Mouse (Mus musculus): ENCODE measurements around the gene Pou2f1.

DNA sequence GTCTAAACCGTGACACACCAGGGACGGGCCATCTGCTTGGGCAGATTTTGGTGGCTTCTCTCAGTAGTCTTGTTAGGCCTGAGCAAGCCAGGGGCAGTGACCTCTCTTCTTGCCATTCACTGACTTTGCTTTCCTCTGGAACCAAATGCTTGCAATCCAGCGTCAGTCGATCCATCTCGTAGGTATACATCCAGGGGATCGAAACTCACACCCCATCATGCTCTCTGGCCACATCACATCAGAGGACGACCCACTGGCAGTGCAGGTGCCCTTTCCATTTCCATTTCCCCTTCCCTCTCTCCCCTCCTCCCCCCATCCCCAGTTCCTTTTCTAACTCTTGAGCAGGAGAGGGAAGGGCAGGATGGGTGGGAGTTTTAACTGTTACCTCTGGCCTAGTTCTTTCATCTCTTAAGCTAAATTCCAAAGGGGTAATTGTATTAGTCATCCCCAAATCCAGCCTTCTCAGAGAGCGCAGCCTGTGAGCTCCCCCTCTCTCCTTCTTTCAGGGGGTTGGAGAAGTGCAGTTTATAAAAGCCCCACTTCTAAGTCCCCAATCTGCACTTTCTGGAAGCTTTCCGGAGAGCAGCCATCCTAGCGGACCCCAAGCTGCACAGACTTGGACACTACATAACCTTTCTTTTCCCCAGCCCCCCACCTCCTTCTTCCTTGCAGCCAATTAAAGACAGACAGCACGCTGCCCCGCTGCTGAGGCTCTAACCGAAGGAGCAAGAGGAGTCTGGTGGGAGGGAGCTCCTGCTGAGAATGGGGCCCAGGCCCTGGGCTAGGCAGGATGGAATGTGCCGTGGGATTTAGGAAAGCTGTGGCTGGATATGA is 42.8 kb upstream of the Pou2f1 start:
- no peak for TF ChIP-seq POLR2A (IDR thresholded peaks at IDR 0.05; ENCODE audit: extremely low read depth, insufficient read depth, low read length)
- no peak for TF ChIP-seq CTCF (IDR thresholded peaks at IDR 0.05; ENCODE audit: low read depth, low read length)

All from liver, adult 2 months (tissue).